Mouse (Mus musculus) urinary bladder, postnatal 4 days (tissue): ENCODE data around the gene Slc9a9.

Experiments
- DNase-seq, 2 experiments: peaks; one replicate each; pipeline ENCODE4 v3.0.0; 2021 to 2022; ENCODE audit warnings: low spot score in 2 of 2

Gene Slc9a9

DNA sequence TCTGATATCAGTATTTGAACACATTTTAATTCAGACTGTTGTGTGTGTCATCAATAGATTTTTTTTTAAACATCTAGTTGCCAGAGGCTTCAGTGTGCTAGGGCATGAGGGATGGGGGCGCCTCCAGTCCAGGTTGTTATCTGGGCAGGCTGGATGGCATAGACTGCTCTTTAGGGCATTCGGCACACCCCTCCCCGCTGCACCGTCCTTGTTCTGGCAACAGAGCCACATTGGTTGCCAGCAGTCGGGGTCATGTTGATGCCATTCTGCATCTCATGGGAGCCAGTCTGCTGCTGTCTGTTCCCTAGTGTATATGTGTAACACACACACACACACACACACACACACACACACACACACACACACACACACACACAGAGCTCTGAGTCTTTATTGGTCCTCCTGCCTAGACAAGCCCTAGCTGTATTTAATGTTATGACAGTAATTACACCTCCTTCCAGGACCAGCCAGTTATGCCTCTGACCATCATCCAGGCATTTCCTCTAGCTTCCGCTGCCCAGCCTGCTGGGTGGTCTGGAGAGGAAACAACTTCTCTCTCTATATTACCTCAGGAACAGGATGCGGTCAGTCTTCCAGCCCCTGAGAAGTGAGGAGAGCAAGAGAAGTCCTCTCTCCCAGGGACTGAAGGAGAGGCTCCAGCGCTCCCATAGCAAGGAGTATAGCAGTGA, 63.0 kb downstream of the Slc9a9 start:
- DNase-seq, result no peak

DNA sequence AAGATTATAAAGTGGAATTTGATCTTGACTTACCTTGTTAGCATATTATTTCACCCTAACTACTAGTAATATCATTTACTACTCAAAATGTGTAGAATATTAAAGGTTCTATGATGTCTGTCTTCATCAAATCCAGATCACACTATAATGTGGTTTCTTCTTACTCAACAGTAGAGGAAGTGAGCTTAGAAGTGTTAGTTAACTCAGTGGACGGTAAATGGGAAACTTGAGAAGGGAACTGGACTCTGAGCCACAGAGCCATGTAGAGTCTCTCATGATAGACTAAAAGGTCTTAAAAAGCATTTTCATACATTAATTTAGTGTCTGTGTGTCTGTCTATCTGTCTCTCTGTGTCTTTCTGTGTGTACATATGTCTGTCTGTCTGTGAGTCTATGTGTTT, 64.6 kb downstream of the Slc9a9 start:
- DNase-seq, result no peak

DNA sequence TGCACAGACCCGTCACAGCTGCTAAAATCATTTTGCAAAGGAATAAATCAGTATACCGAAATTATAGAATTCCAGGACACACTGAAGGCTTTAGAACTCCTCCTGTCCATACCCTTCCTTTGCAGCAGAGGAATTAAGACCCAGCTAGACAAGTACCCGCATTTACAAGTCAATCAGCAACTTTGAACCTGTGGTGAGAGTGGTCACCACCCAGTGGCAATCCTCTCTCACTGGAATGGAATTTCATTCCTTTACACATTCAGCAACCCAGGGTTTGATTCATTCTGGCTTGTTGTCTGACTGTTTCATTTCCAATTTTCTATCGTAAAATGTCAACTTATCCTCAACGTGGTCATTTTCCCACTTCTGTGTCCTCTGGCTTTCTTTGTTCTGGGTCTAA, 67.5 kb downstream of the Slc9a9 start:
- DNase-seq, result no peak

- no peak for DNase-seq
Observed at GRCm38 (mm10) chr9:94738555-94739427, 69.1 kb downstream of the Slc9a9 start.

- no peak for DNase-seq
Observed at GRCm38 (mm10) chr9:94740841-94741240, 71.1 kb downstream of the Slc9a9 start.

GRCm38 (mm10) chr9:94743291-94743690, 73.6 kb downstream of the Slc9a9 start:
- no peak for DNase-seq

DNA sequence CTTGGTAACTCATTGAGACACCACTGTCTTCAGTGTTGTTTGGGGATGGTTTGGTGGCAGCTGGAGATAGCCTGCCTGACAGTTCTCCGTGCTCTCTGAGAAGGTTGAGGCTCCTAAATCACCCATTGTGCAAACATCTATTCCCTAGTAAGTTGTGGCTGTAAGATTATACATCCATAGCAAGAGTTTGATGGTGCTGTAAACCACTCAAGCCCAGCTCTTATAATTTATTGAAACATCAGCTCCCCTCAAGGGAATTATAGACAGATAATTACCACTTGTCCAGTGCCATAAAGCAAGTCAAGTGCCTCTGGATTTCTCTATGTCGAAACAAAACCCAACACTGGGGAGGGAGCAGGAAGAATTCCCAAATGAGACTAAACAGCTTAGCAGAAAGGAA, 78.8 kb downstream of the Slc9a9 start:
- no peak for DNase-seq

GRCm38 (mm10) chr9:94750187-94750586, 80.5 kb downstream of the Slc9a9 start:
- no peak for DNase-seq

- DNase-seq, result no peak
Observed at GRCm38 (mm10) chr9:94750935-94751637, 81.4 kb downstream of the Slc9a9 start.

- DNase-seq, result no peak
Observed at GRCm38 (mm10) chr9:94751638-94752021, 81.9 kb downstream of the Slc9a9 start.

DNA sequence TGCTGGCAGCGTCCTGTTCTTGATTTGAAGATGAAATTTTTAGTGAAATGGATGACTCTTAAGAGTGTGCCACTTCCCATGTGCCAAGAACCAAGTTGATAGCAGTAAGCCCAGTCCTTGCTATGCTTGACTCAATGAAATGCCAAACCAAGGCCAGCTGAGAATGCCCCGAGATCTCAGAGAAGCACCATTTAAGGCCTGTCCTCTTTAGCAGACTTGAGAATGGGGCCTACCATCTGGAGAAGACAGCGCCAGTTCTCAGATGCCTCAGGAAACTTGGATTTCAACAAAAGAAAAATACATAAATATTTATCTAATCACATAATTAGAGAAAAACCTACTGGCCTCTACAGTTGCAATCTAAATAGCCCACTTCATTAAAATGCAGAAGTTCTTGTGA, 82.4 kb downstream of the Slc9a9 start:
- no peak for DNase-seq

DNA sequence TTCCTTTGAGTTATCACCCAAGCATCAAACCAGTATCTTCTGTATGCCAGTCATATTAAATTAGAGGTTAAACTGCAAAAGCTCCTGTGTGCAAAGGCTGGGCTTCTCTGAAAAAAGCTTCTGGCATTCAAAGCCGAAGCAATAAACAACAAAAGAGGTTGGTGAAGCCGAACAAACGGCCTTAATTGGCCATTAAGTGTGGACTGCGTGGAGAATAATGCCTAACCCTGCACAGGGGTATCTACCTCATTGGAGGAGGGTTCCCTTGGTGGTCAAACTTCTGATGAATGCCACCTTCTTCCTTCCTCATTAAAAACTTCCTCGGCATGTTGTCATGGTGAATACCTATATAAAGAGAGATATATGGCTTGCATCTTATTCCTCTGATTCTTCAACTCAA, 90.2 kb downstream of the Slc9a9 start:
- DNase-seq, result no peak

DNA sequence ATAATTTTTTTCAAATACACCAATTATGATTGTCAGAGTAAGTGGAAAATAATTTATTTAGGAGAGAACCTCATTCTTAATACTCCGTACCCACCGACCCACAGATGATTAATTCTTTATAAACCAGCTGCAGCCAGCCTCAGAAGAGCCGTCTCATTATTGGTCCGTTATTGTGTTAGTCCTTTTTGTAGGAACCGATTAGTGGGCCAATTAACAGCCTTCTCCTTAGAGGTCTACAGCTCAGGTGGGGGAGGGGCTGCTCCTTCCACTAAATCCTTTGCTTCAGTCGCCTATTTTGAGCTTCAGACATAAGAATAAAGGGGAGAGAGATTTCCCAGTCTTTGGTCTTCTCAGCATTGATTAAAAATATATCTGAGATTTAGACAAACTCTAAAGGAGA, 98.4 kb downstream of the Slc9a9 start:
- no peak for DNase-seq

DNA sequence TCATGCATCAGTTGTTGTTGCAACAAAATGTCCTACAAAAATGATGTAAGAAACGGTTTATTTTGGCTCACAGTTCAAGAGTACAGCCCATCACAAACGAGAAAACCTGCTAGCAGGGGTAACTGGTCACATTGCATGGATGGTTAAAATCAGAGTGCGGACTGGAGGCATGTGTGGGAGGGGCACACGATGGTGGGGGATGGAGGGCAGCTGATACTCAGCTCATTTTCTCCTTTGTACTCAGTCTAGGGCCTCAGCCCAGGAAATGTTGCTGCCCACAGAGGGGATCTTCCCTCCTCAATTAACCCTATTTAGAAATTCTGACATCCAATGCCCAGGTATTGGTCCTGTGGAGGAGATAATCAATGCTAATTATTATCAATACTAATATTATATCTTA, 98.8 kb downstream of the Slc9a9 start:
- no peak for DNase-seq

- no peak for DNase-seq
Observed at GRCm38 (mm10) chr9:94773357-94773756, 103.6 kb downstream of the Slc9a9 start.

DNA sequence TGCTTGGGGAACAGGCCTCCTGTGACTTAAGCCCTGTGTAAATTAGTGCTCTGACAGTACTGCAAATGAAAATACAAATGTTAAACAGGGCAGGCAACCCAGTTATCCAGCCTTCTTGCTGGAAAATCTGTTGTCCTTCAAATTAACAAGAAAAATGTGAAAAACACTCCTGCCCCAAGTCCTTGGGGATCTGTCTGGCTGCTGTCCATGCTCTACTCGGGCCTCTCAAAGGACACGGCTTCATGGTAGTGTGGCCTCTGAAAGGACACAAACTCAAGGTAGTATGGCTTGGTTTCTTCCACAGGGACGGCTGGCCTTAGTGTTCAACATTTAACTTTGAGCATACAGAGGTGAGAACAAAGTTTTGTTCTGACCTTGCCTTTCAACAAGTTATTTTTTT, 118.6 kb downstream of the Slc9a9 start:
- no peak for DNase-seq

DNA sequence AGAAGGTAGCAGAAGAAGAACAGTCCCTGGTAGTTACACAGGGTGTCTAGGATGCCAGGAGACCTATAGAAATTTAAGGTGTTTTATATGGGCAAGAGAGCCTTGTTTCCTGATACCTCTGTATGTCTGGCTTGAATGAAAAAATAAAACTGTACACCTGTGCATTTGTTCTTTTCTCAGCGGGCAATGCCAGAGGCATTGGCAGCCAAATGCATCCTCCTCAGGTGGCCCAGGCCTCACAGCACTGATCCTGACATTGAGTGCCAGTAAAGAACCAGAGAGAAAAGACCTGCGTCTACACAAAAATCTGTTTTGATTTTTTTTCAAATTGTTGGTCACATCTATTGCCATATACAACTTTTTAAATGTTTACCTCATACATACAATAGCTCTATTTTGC, 121.3 kb downstream of the Slc9a9 start:
- DNase-seq, result no peak

- no peak for DNase-seq
Observed at GRCm38 (mm10) chr9:94803073-94803472, 133.4 kb downstream of the Slc9a9 start.

GRCm38 (mm10) chr9:94805506-94805905, 135.8 kb downstream of the Slc9a9 start:
- no peak for DNase-seq

- no peak for DNase-seq
Observed at GRCm38 (mm10) chr9:94815518-94815917, 145.8 kb downstream of the Slc9a9 start.

- DNase-seq, result no peak
Observed at GRCm38 (mm10) chr9:94821268-94821667, 151.6 kb downstream of the Slc9a9 start.

DNA sequence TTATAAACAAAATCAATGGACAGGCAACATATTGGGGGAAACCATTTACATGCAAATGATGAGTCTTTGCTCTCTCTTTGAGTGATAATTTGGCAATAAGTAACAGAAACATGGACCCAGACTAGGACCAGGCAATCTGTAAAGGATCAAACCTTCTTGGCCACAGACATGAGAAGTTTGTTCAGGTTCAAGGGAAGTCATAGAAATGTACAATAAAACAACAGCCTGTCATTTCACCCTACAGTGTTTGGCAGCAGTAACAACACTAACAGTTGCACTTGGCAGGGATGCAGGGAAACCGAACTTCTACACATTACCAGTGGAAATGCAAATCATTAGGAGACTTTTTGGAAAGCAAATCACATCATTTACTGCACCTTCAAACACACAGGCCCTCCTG, 164.1 kb downstream of the Slc9a9 start:
- no peak for DNase-seq

DNA sequence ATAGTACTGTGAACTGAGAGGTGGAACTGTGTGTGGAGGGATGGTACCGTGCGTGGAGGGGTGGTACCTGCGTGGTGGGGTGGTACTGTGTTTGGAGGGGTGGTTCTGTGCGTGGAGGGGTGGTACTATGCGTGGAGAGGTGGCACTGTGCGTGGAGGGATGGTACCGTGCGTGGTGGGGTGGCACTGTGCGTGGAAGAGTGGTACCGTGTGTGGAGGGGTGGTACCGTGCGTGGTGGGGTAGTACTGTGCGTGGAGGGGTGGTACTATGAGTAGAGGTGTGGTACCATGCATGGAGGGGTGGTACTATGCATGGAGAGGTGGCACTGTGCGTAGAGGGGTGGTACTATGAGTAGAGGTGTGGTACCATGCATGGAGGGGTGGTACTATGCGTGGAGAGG, 167.7 kb downstream of the Slc9a9 start:
- DNase-seq, result no peak
